Mouse (Mus musculus) erythroblast, adult 5-6 weeks (primary cell): ENCODE data around the gene Tbrg4. TPM values are rescaled to one million over a fixed set of nuclear protein-coding genes. Genes with fewer than 3 reads are reported as not detected.

Experiments used
- total RNA-seq, 2 experiments: library from RNA; stranded (forward) in 1 of 2; stranded (reverse) in 1 of 2; fragments of 150-400 nt in 1 of 2; fragments of 200-764, 138-1000 nt in 1 of 2; gene quantifications; 2 replicates each; pipeline versions ENCODE4 v1.2.3 to v1.2.4; 2015 to 2017; ENCODE audit warnings: low replicate concordance in 2 of 2

Gene Tbrg4
- total RNA-seq, 2 experiments from 2014 or later, result 10.3 to 10.4 TPM

Other genes with a start within 250 kb of the Tbrg4 start
- gene Zmiz2, start 237.0 kb downstream of the Tbrg4 start, total RNA-seq (2015; ENCODE audit: low replicate concordance), result 9.8 and 12.9 TPM in 2 replicates
- gene Zmiz2, start 237.0 kb downstream of the Tbrg4 start, total RNA-seq (2017; ENCODE audit: low replicate concordance), result 1.5 and 3.1 TPM in 2 replicates
- 1,176 and 1,185 TPM in 2 replicates for gene Ppia, start 210.6 kb downstream of the Tbrg4 start, total RNA-seq (2015; ENCODE audit: low replicate concordance)
- 351 and 513 TPM in 2 replicates for gene Ppia, start 210.6 kb downstream of the Tbrg4 start, total RNA-seq (2017; ENCODE audit: low replicate concordance)
- 53.3 and 54.0 TPM in 2 replicates for gene H2afv, start 181.6 kb downstream of the Tbrg4 start, total RNA-seq (2015; ENCODE audit: low replicate concordance)
- gene H2afv, start 181.6 kb downstream of the Tbrg4 start, total RNA-seq (2017; ENCODE audit: low replicate concordance), result 32.3 and 44.9 TPM in 2 replicates
- 16.1 and 21.9 TPM in 2 replicates for gene Purb, start 150.2 kb downstream of the Tbrg4 start, total RNA-seq (2015; ENCODE audit: low replicate concordance)
- 13.0 and 19.0 TPM in 2 replicates for gene Purb, start 150.2 kb downstream of the Tbrg4 start, total RNA-seq (2017; ENCODE audit: low replicate concordance)
- gene Myo1g, start 105.1 kb downstream of the Tbrg4 start, total RNA-seq (2015; ENCODE audit: low replicate concordance), result 19.2 and 20.8 TPM in 2 replicates
- gene Myo1g, start 105.1 kb downstream of the Tbrg4 start, total RNA-seq (2017; ENCODE audit: low replicate concordance), result 18.7 and 20.8 TPM in 2 replicates
- 9.8 and 11.0 TPM in 2 replicates for gene Ccm2, start 79.2 kb downstream of the Tbrg4 start, total RNA-seq (2015; ENCODE audit: low replicate concordance)
- gene Ccm2, start 79.2 kb downstream of the Tbrg4 start, total RNA-seq (2017; ENCODE audit: low replicate concordance), result 10.3 and 15.7 TPM in 2 replicates
- 0.19 and 2.3 TPM in 2 replicates for gene Nacad, start 20.0 kb downstream of the Tbrg4 start, total RNA-seq (2015; ENCODE audit: low replicate concordance)
- not detected in 2 replicates for gene Nacad, start 20.0 kb downstream of the Tbrg4 start, total RNA-seq (2017; ENCODE audit: low replicate concordance)
- not detected in 2 replicates for gene Wap, start 12.6 kb upstream of the Tbrg4 start, total RNA-seq (2015; ENCODE audit: low replicate concordance)
- not detected in 2 replicates for gene Wap, start 12.6 kb upstream of the Tbrg4 start, total RNA-seq (2017; ENCODE audit: low replicate concordance)
- not detected in 2 replicates for gene Ramp3, start 32.5 kb upstream of the Tbrg4 start, total RNA-seq (2015; ENCODE audit: low replicate concordance)
- gene Ramp3, start 32.5 kb upstream of the Tbrg4 start, total RNA-seq (2017; ENCODE audit: low replicate concordance), result not detected in 2 replicates
- gene Gm11983, start 211.6 kb upstream of the Tbrg4 start, total RNA-seq (2015; ENCODE audit: low replicate concordance), result not detected in 2 replicates
- not detected in 2 replicates for gene Gm11983, start 211.6 kb upstream of the Tbrg4 start, total RNA-seq (2017; ENCODE audit: low replicate concordance)